In the genomic region with DNA sequence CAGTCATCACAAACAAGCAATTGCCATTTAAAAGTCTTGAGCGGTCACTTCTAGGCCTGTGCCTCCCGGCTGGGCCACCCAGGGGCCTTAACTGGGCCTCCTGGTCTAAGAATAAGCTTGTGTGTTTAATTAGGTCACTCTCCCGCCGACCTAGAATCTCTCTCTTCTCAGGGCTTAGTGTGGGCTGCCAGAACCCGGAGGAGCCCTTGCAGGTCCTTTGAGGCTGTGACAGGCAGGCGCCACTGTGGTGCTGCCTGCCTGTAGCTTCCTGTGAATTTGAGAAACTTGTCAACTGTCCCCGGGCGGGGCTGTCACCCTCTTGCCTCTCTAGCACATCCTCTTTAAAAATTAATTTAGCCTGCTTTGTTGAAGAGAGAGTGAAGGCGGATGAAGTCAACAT, we compare ENCODE assay signal across 9 mouse cellular contexts. TPM values are rescaled to one million over a fixed set of nuclear protein-coding genes. Genes with fewer than 3 reads are reported as not detected.
DNase-seq lines count a peak whose midpoint lies in the region; ATAC-seq and TF ChIP-seq lines count a peak whose summit lies in the region.
"Had no signal": no experiment of that assay in that cellular context is flagged by ENCODE, and none has a peak within 500 bp of the region (broad histone marks: within the 10 kb centered on the region; RNA-seq: fewer than 3 reads in every experiment).

No protein-coding gene starts in this region.

- no peaks in the 10 kb centered on the region for H3K36me3 ChIP-seq in heart, embryonic 13.5 days
- H3K36me3 ChIP-seq in limb, embryonic 13.5 days, result no peaks in the 10 kb centered on the region
- H3K36me3 ChIP-seq in stomach, postnatal 0 days (ENCODE audit: control insufficient read depth, insufficient read depth, low read length), result no peaks in the 10 kb centered on the region
- H3K36me3 ChIP-seq: neural tube, embryonic 12.5 days had no signal

- peak; percentile 50 for DNase-seq in gastrocnemius, adult 2 months
- no peak for DNase-seq in gastrocnemius, postnatal 36 days
- DNase-seq in stomach, postnatal 0 days (ENCODE audit: low spot score), result no peak
- DNase-seq in adrenal gland, adult (ENCODE audit: inconsistent age in 2 of 2, low spot score in 1 of 2), result no peak
- no peak for DNase-seq in lung, postnatal 25 days (ENCODE audit: low spot score)

- H3K9me3 ChIP-seq in heart, embryonic 13.5 days, result 0 out of 2 replicates have a peak, but pooled peaks cover 3% of the 10 kb centered on the region
- H3K9me3 ChIP-seq in limb, embryonic 13.5 days, result 0 out of 2 replicates have a peak, but pooled peaks cover 3% of the 10 kb centered on the region
- H3K9me3 ChIP-seq in stomach, postnatal 0 days (ENCODE audit: control insufficient read depth, low read length), result no peaks in the 10 kb centered on the region
- H3K9me3 ChIP-seq: neural tube, embryonic 12.5 days had no signal

- H3K4me3 ChIP-seq in gastrocnemius, adult 2 months, result no peak overlapping the region
- no peak overlapping the region for H3K4me3 ChIP-seq in heart, embryonic 13.5 days
- H3K4me3 ChIP-seq in limb, embryonic 13.5 days, result no peak overlapping the region
- no peak overlapping the region for H3K4me3 ChIP-seq in stomach, postnatal 0 days (ENCODE audit: low read depth, low read length)
- H3K4me3 ChIP-seq: neural tube, embryonic 12.5 days had no signal

- intact Hi-C loops in gastrocnemius, adult 2 months (cut with DNase I), result loop anchor here (5.0 kb wide), 1 partner anchor 46 kb away; the partner anchor contains the start of gene Slc20a1
- intact Hi-C loops in gastrocnemius, postnatal 36 days (cut with DNase I), result no loop called here

- 25% methylated on average over 9 of the region's 9 CpGs for WGBS in heart, embryonic 13.5 days
- WGBS in limb, embryonic 13.5 days, result 29% methylated on average over 9 of the region's 9 CpGs
- 39% methylated on average over 9 of the region's 9 CpGs for WGBS in stomach, postnatal 0 days

- H3K4me1 ChIP-seq in heart, embryonic 13.5 days, result peaks cover 62% of the 10 kb centered on the region
- H3K4me1 ChIP-seq in limb, embryonic 13.5 days, result peaks cover 13% of the 10 kb centered on the region
- H3K4me1 ChIP-seq in stomach, postnatal 0 days (replicated peaks; ENCODE audit: control insufficient read depth, insufficient read depth), result no peaks in the 10 kb centered on the region
- H3K4me1 ChIP-seq: neural tube, embryonic 12.5 days had no signal

- ATAC-seq in CD4-positive, CD25-positive, alpha-beta regulatory T cell, adult 4 months, result peak; percentile 90
- no peak for ATAC-seq in heart, embryonic 13.5 days (ENCODE audit: extremely low read depth, insufficient number of reproducible peaks, low FRiP score, low TSS enrichment)
- no peak for ATAC-seq in limb, embryonic 13.5 days (ENCODE audit: low FRiP score, low read depth)
- no peak for ATAC-seq in stomach, postnatal 0 days (ENCODE audit: low FRiP score, low TSS enrichment)

- peak overlapping the region; percentile 49 for H3K27ac ChIP-seq in gastrocnemius, adult 2 months
- peak overlapping the region; percentile 65 for H3K27ac ChIP-seq in heart, embryonic 13.5 days (replicated peaks)
- peak overlapping the region; percentile 28; the same call in 1 of the 2 replicates for H3K27ac ChIP-seq in limb, embryonic 13.5 days
- H3K27ac ChIP-seq in stomach, postnatal 0 days (replicated peaks), result no peak overlapping the region
- H3K27ac ChIP-seq: neural tube, embryonic 12.5 days had no signal

- TF ChIP-seq EP300 in stomach, postnatal 0 days (optimal IDR thresholded peaks at IDR 0.05), result no peak

- no peak for TF ChIP-seq CTCF in gastrocnemius, adult 2 months (IDR thresholded peaks at IDR 0.05)
- TF ChIP-seq CTCF in stomach, postnatal 0 days (IDR thresholded peaks at IDR 0.05; ENCODE audit: low read depth), result no peak

- H3K9ac ChIP-seq in heart, embryonic 13.5 days, result peak overlapping the region; percentile 25; the same call in 1 of the 2 replicates
- no peak overlapping the region for H3K9ac ChIP-seq in limb, embryonic 13.5 days
- H3K9ac ChIP-seq in stomach, postnatal 0 days (ENCODE audit: low read length), result no peak overlapping the region
- H3K9ac ChIP-seq: neural tube, embryonic 12.5 days had no signal

- no peaks in the 10 kb centered on the region for H3K27me3 ChIP-seq in heart, embryonic 13.5 days (replicated peaks)
- no peaks in the 10 kb centered on the region for H3K27me3 ChIP-seq in limb, embryonic 13.5 days
- no peaks in the 10 kb centered on the region for H3K27me3 ChIP-seq in stomach, postnatal 0 days (ENCODE audit: control insufficient read depth, insufficient read depth, low read length)
- H3K27me3 ChIP-seq: neural tube, embryonic 12.5 days had no signal

- peak overlapping the region; percentile 40 for H3K4me2 ChIP-seq in heart, embryonic 13.5 days
- no peak overlapping the region for H3K4me2 ChIP-seq in limb, embryonic 13.5 days (replicated peaks)
- H3K4me2 ChIP-seq in stomach, postnatal 0 days (replicated peaks; ENCODE audit: low read depth), result no peak overlapping the region
- H3K4me2 ChIP-seq: neural tube, embryonic 12.5 days had no signal

RNA-seq across cellular contexts. Expression of gene Slc20a1, which starts 45.2 kb away (rescaled TPM):
- total RNA-seq in gastrocnemius, adult 2 months (2021), result 10 to 100 TPM; 10.5 to 23.9 TPM
- 10 to 100 TPM in 1 of 2 experiments, 1 to 10 TPM in 1; 7.9 to 10.5 TPM for total RNA-seq in gastrocnemius, postnatal 36 days (2021)
- 100 to 1,000 TPM in 1 of 2 experiments, 10 to 100 TPM in 1; 94.7 to 130 TPM for polyA plus RNA-seq in CD4-positive, CD25-positive, alpha-beta regulatory T cell, adult 4 months (2017; shearing (Covaris generic))
- 24.9 and 29.9 TPM in 2 replicates for polyA plus RNA-seq in heart, embryonic 13.5 days (2015; fragmentation: Nextera tagmentation; extraction: Ambion mirVana)
- polyA plus RNA-seq in limb, embryonic 13.5 days (2015; fragmentation: Nextera tagmentation; extraction: Ambion mirVana), result 33.8 and 35.5 TPM in 2 replicates
- polyA plus RNA-seq in stomach, postnatal 0 days (2015; fragmentation: Nextera tagmentation; extraction: Ambion mirVana), result 8.9 TPM in 2 replicates

RNA-seq across cellular contexts. Expression of gene Ckap2l, which starts 53.2 kb away (rescaled TPM):
- total RNA-seq in gastrocnemius, adult 2 months (2021), result under 1 TPM in 1 of 2 experiments, not detected in 1; 0.06 TPM
- under 1 TPM; 0.47 to 0.69 TPM for total RNA-seq in gastrocnemius, postnatal 36 days (2021)
- 1 to 10 TPM; 3.7 to 8.0 TPM for polyA plus RNA-seq in CD4-positive, CD25-positive, alpha-beta regulatory T cell, adult 4 months (2017; shearing (Covaris generic))
- polyA plus RNA-seq in heart, embryonic 13.5 days (2015; fragmentation: Nextera tagmentation; extraction: Ambion mirVana), result 40.0 and 40.4 TPM in 2 replicates
- 41.8 and 45.2 TPM in 2 replicates for polyA plus RNA-seq in limb, embryonic 13.5 days (2015; fragmentation: Nextera tagmentation; extraction: Ambion mirVana)
- 9.0 and 9.8 TPM in 2 replicates for polyA plus RNA-seq in stomach, postnatal 0 days (2015; fragmentation: Nextera tagmentation; extraction: Ambion mirVana)
